Mouse (Mus musculus): ENCODE results near the gene Gm29276.
"Not testable (repeated sequence)": the region's sequence is repeated elsewhere in the genome, so short reads cannot be mapped to it uniquely, and the experiment has no call there.

The Gm29276 gene

DNA sequence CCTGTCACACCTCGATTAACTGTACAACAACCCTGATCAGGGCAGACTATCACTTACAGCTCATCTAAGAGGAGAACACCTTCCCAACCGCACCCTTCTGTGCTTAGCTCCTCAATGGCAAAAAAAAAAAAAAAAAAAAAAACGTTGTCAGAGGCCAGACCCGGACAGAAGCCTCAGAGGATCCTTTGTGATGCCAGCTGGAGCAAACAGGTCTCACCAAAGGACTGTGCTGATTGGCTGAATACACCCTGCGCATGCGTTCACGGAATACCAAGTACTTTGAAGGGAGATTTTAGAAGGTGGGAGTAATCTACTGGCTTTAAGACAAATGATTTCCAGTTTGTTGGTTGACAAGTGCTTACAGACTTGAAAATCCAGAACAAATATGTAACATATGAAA lies at the start of gene Gm29276:
Gm29276 (minus strand) TSS at position 101 of the 400 bp plus-strand sequence.
- DNase-seq, result not testable (repeated sequence)
